Mouse (Mus musculus) neural tube, embryonic 15.5 days (tissue): ENCODE data around the gene Lck. TPM values are rescaled to one million over a fixed set of nuclear protein-coding genes. Genes with fewer than 3 reads are reported as not detected.
"Not testable (repeated sequence)": the region's sequence is repeated elsewhere in the genome, so short reads cannot be mapped to it uniquely, and the experiment has no call there.

Experiments
- ATAC-seq: fragments of 200-750 bp; cut with Nextera tagmentation; 2 replicates; pipeline ENCODE4 v1.8.0; 2017; ENCODE audit warnings: mild to moderate bottlenecking, moderate TSS enrichment, moderate library complexity; ENCODE audit not compliant: low FRiP score
- H3K27ac ChIP-seq: fragments of 300-500 bp; sonication (generic); replicated peaks from 2 replicates; pipeline ENCODE4 v1.5.1; 2015; ENCODE audit warnings: mild to moderate bottlenecking, inconsistent platforms
- H3K27me3 ChIP-seq: fragments of 300-500 bp; sonication (generic); replicated peaks from 2 replicates; pipeline ENCODE4 v1.6.1; 2015; ENCODE audit warnings: inconsistent platforms
- H3K36me3 ChIP-seq: fragments of 300-500 bp; sonication (generic); 2 replicates; pipeline ENCODE4 v1.6.1; 2015; ENCODE audit warnings: inconsistent platforms
- H3K4me1 ChIP-seq: fragments of 300-500 bp; sonication (generic); 2 replicates; pipeline ENCODE4 v1.6.1; 2015; ENCODE audit warnings: inconsistent platforms
- H3K4me2 ChIP-seq: fragments of 300-500 bp; sonication (generic); 2 replicates; pipeline ENCODE4 v1.6.1; 2015; ENCODE audit warnings: inconsistent platforms, mild to moderate bottlenecking, moderate library complexity
- H3K4me3 ChIP-seq: fragments of 300-500 bp; sonication (generic); replicated peaks from 2 replicates; pipeline ENCODE4 v1.5.1; 2015; ENCODE audit warnings: mild to moderate bottlenecking, inconsistent platforms
- H3K9ac ChIP-seq: fragments of 300-500 bp; sonication (generic); replicated peaks from 2 replicates; pipeline ENCODE4 v1.6.1; 2015; ENCODE audit warnings: mild to moderate bottlenecking, inconsistent platforms
- H3K9me3 ChIP-seq: fragments of 300-500 bp; sonication (generic); replicated peaks from 2 replicates; pipeline ENCODE4 v1.6.1; 2016; ENCODE audit warnings: inconsistent platforms
- whole genome bisulfite sequencing: fragments of 180-500 bp; shearing (Covaris S2); methylation state at CpG from one replicate; pipeline ENCODE4 v1.1.7; 2015; ENCODE audit warnings: mixed read lengths; 5-methylcytosine and 5-hydroxymethylcytosine counted together
- polyA plus RNA-seq: library from polyadenylated mRNA; unstranded; fragments of >200 nt; fragmentation: Nextera tagmentation; extraction: Ambion mirVana; gene quantifications from 2 replicates; pipeline ENCODE4 v1.2.1, GENCODE M21; 2015

The Lck gene
- polyA plus RNA-seq, 1 experiment from 2014 or later, result 11.2 TPM

- ATAC-seq, result no peak
- no peaks in the 10 kb centered on the region for H3K27me3 ChIP-seq
- H3K9me3 ChIP-seq, result no peaks in the 10 kb centered on the region
- H3K4me3 ChIP-seq, result no peak overlapping the region
- 76% methylated on average over 4 of the region's 4 CpGs for WGBS
- H3K27ac ChIP-seq, result no peak overlapping the region
- H3K4me1 ChIP-seq, result peaks cover 19% of the 10 kb centered on the region
- H3K4me2 ChIP-seq, result no peak overlapping the region
- H3K36me3 ChIP-seq, result peaks cover 4% of the 10 kb centered on the region; the same call in 1 of the 2 replicates
- H3K9ac ChIP-seq, result no peak overlapping the region
Observed at GRCm38 (mm10) chr4:129544106-129544505, 29.3 kb downstream of the Lck start.

- H3K27ac ChIP-seq, result peak within 1 kb of the TSS; percentile 78
- under 1% methylated on average over 46 of the region's 46 CpGs for WGBS
- no peaks in the 10 kb centered on the region; the same call in 1 of the 2 replicates for H3K36me3 ChIP-seq
- ATAC-seq, result peak; percentile 99
- peaks cover 19% of the 10 kb centered on the region for H3K4me1 ChIP-seq
- peak within 1 kb of the TSS; percentile 73 for H3K9ac ChIP-seq
- no peaks in the 10 kb centered on the region for H3K27me3 ChIP-seq
- H3K4me2 ChIP-seq, result peak within 1 kb of the TSS; percentile 83
- peak within 1 kb of the TSS; percentile 79 for H3K4me3 ChIP-seq
- H3K9me3 ChIP-seq, result no peaks in the 10 kb centered on the region
Observed at GRCm38 (mm10) chr4:129542592-129543141, 30.8 kb downstream of the Lck start, which contains the start of gene Hdac1. Gene Hdac1, minus strand, starts transcription at chr4:129542713.

- Histone ChIP-seq H3K4me3 (peak overlapping the region; percentile 79), H3K27ac (peak overlapping the region; percentile 77), H3K4me2 (peak overlapping the region; percentile 83), H3K36me3 (no peaks in the 10 kb centered on the region; the same call in 1 of the 2 replicates), H3K9me3 (no peaks in the 10 kb centered on the region), H3K4me1 (peaks cover 19% of the 10 kb centered on the region), H3K9ac (peak overlapping the region; percentile 73), H3K27me3 (no peaks in the 10 kb centered on the region)
- WGBS, result under 1% methylated on average over 29 of the region's 30 CpGs
- peak; percentile 25 for ATAC-seq
Observed at GRCm38 (mm10) chr4:129541868-129542591, 31.4 kb downstream of the Lck start.

GRCm38 (mm10) chr4:129540012-129540411 lies 33.4 kb downstream of the Lck start:
- Histone ChIP-seq H3K9me3 (no peaks in the 10 kb centered on the region), H3K9ac (no peak overlapping the region), H3K4me3 (no peak overlapping the region), H3K36me3 (no peaks in the 10 kb centered on the region; the same call in 1 of the 2 replicates), H3K27ac (no peak overlapping the region), H3K27me3 (no peaks in the 10 kb centered on the region), H3K4me1 (peaks cover 19% of the 10 kb centered on the region), H3K4me2 (no peak overlapping the region)
- ATAC-seq, result no peak
- 92% methylated on average over 6 of the region's 6 CpGs for WGBS

GRCm38 (mm10) chr4:129528901-129529300 lies 44.5 kb downstream of the Lck start:
- H3K27me3 ChIP-seq, H3K4me1 ChIP-seq, H3K4me2 ChIP-seq, ATAC-seq, H3K4me3 ChIP-seq, H3K9me3 ChIP-seq, H3K27ac ChIP-seq, H3K9ac ChIP-seq: not testable (repeated sequence)
- 96% methylated on average over 6 of the region's 6 CpGs for WGBS
- H3K36me3 ChIP-seq, result peaks cover 50% of the 10 kb centered on the region

- Histone ChIP-seq H3K4me3 (no peak overlapping the region), H3K27me3 (no peaks in the 10 kb centered on the region), H3K36me3 (peaks cover 60% of the 10 kb centered on the region), H3K9ac (no peak overlapping the region), H3K4me2 (no peak overlapping the region), H3K9me3 (no peaks in the 10 kb centered on the region), H3K27ac (no peak overlapping the region), H3K4me1 (no peaks in the 10 kb centered on the region)
- WGBS, result 90% methylated on average over 3 of the region's 3 CpGs
- ATAC-seq, result no peak
Observed at GRCm38 (mm10) chr4:129525889-129526288, 47.6 kb downstream of the Lck start.

GRCm38 (mm10) chr4:129525338-129525737 lies 48.1 kb downstream of the Lck start:
- H3K4me1 ChIP-seq, result no peaks in the 10 kb centered on the region
- H3K27ac ChIP-seq, result no peak overlapping the region
- H3K27me3 ChIP-seq, result no peaks in the 10 kb centered on the region
- no peak for ATAC-seq
- H3K36me3 ChIP-seq, result peaks cover 59% of the 10 kb centered on the region
- 92% methylated on average over 5 of the region's 5 CpGs for WGBS
- H3K9ac ChIP-seq, result no peak overlapping the region
- H3K9me3 ChIP-seq, result no peaks in the 10 kb centered on the region
- H3K4me2 ChIP-seq, result no peak overlapping the region
- no peak overlapping the region for H3K4me3 ChIP-seq

- H3K4me3 ChIP-seq, result no peak overlapping the region
- H3K36me3 ChIP-seq, result peaks cover 55% of the 10 kb centered on the region
- no peaks in the 10 kb centered on the region for H3K27me3 ChIP-seq
- H3K9ac ChIP-seq, result no peak overlapping the region
- 90% methylated on average over 8 of the region's 8 CpGs for WGBS
- peaks cover 20% of the 10 kb centered on the region for H3K4me1 ChIP-seq
- no peaks in the 10 kb centered on the region for H3K9me3 ChIP-seq
- no peak overlapping the region for H3K27ac ChIP-seq
- ATAC-seq, result no peak
- no peak overlapping the region for H3K4me2 ChIP-seq
Observed at GRCm38 (mm10) chr4:129518519-129518918, 54.9 kb downstream of the Lck start.

GRCm38 (mm10) chr4:129516925-129517324 lies 56.5 kb downstream of the Lck start:
- H3K4me2 ChIP-seq, result no peak overlapping the region
- no peak overlapping the region for H3K27ac ChIP-seq
- no peak for ATAC-seq
- H3K36me3 ChIP-seq, result peaks cover 39% of the 10 kb centered on the region
- H3K9ac ChIP-seq, result no peak overlapping the region
- no peaks in the 10 kb centered on the region for H3K27me3 ChIP-seq
- no peaks in the 10 kb centered on the region for H3K9me3 ChIP-seq
- peaks cover 32% of the 10 kb centered on the region for H3K4me1 ChIP-seq
- no peak overlapping the region for H3K4me3 ChIP-seq
- WGBS, result 52% methylated on average over 2 of the region's 2 CpGs

GRCm38 (mm10) chr4:129514300-129514898 lies 59.0 kb downstream of the Lck start:
- Histone ChIP-seq H3K4me1 (peaks cover 49% of the 10 kb centered on the region), H3K4me2 (peak overlapping the region; percentile 85), H3K36me3 (peaks cover 23% of the 10 kb centered on the region), H3K27me3 (no peaks in the 10 kb centered on the region), H3K9ac (peak overlapping the region; percentile 100), H3K4me3 (peak overlapping the region; percentile 99), H3K9me3 (no peaks in the 10 kb centered on the region), H3K27ac (peak overlapping the region; percentile 99)
- 0% methylated on average over 34 of the region's 35 CpGs for WGBS
- ATAC-seq, result peak; percentile 44

GRCm38 (mm10) chr4:129513891-129514290 lies 59.5 kb downstream of the Lck start:
- peak overlapping the region; percentile 100 for H3K9ac ChIP-seq
- H3K27me3 ChIP-seq, result no peaks in the 10 kb centered on the region
- peak overlapping the region; percentile 99 for H3K4me3 ChIP-seq
- ATAC-seq, result peak; percentile 43
- 0% methylated on average over 36 of the region's 57 CpGs for WGBS
- peaks cover 22% of the 10 kb centered on the region for H3K36me3 ChIP-seq
- H3K4me1 ChIP-seq, result peaks cover 54% of the 10 kb centered on the region
- peak overlapping the region; percentile 99 for H3K27ac ChIP-seq
- peak overlapping the region; percentile 85 for H3K4me2 ChIP-seq
- H3K9me3 ChIP-seq, result no peaks in the 10 kb centered on the region
